Mouse (Mus musculus) ES-Bruce4 (cell line): Measurements from ENCODE around the gene Kif16b. TPM values are rescaled to one million over a fixed set of nuclear protein-coding genes. Genes with fewer than 3 reads are reported as not detected.

Experiments used
- H3K27ac ChIP-seq: 2 replicates; pipeline ENCODE4 v1.5.1; 2012; ENCODE audit warnings: low read length, inconsistent platforms; ENCODE audit not compliant: insufficient read depth
- H3K27me3 ChIP-seq: 2 replicates; pipeline ENCODE4 v1.6.1; 2012; ENCODE audit warnings: mild to moderate bottlenecking, low read length, inconsistent platforms; ENCODE audit not compliant: control insufficient read depth, poor library complexity, insufficient read depth, severe bottlenecking
- H3K36me3 ChIP-seq: 2 replicates; pipeline ENCODE4 v1.6.1; 2012; ENCODE audit warnings: inconsistent platforms, mild to moderate bottlenecking, low read length, moderate library complexity; ENCODE audit not compliant: control insufficient read depth, poor library complexity, insufficient read depth, severe bottlenecking
- H3K4me1 ChIP-seq: one replicate; pipeline ENCODE4 v1.8.1; 2011; ENCODE audit warnings: low read length; ENCODE audit not compliant: control insufficient read depth, insufficient read depth
- H3K4me3 ChIP-seq: 2 replicates; pipeline ENCODE4 v1.5.1; 2011; ENCODE audit warnings: low read depth, mild to moderate bottlenecking, low read length
- H3K9ac ChIP-seq: 2 replicates; pipeline ENCODE4 v1.6.1; 2012; ENCODE audit warnings: low read depth, mild to moderate bottlenecking, inconsistent platforms; ENCODE audit not compliant: poor library complexity, severe bottlenecking
- H3K9me3 ChIP-seq: replicated peaks from 2 replicates; pipeline ENCODE4 v1.6.1; 2012; ENCODE audit warnings: mild to moderate bottlenecking, low read length, inconsistent platforms; ENCODE audit not compliant: control insufficient read depth, poor library complexity, insufficient read depth, severe bottlenecking
- CTCF ChIP-seq: IDR thresholded peaks from one replicate; pipeline ENCODE4 v1.8.1; 2011; ENCODE audit warnings: low read depth, low read length
- EP300 ChIP-seq: IDR thresholded peaks from 2 replicates; pipeline ENCODE4 v1.6.1; 2011; ENCODE audit warnings: low read depth, low read length; ENCODE audit not compliant: insufficient read depth
- POLR2A ChIP-seq: IDR thresholded peaks from one replicate; pipeline ENCODE4 v1.8.1; 2011; ENCODE audit warnings: low read length; ENCODE audit not compliant: insufficient read depth
- polyA plus RNA-seq: library from polyadenylated mRNA; stranded (reverse); fragments of >200 nt; gene quantifications from 2 replicates; pipeline ENCODE4 v1.2.4, GENCODE M21; 2011; ENCODE audit warnings: low read depth; ENCODE audit not compliant: missing spikeins, insufficient read depth, insufficient read length

The Kif16b gene
- polyA plus RNA-seq, 1 experiment, result 14.3 TPM

DNA sequence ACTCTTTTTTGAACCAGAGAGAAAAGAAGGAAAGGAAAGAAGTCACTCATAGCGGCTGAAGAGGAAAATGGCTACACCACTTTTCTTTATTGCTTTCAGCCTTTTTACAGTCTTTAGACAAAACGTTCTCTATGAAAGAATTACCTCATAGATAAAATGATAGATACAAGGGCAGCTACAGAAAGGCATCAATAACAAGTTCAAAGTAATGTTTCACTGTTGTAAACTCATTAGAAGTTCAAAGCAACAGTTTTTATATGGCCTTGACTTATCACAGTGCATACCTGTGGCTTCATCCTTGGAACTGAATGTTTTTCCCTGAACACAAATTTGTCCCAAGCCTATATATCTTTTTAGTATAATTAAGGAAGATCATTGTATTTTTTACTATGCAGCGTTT lies 62.6 kb downstream of the Kif16b start:
- Histone ChIP-seq H3K4me3 (no peak overlapping the region), H3K4me1 (no peaks in the 10 kb centered on the region), H3K36me3 (no peaks in the 10 kb centered on the region), H3K27ac (no peak overlapping the region), H3K27me3 (no peaks in the 10 kb centered on the region), H3K9me3 (no peaks in the 10 kb centered on the region), H3K9ac (no peak overlapping the region)
- TF ChIP-seq POLR2A, result no peak
- TF ChIP-seq CTCF, result no peak
- no peak for TF ChIP-seq EP300

DNA sequence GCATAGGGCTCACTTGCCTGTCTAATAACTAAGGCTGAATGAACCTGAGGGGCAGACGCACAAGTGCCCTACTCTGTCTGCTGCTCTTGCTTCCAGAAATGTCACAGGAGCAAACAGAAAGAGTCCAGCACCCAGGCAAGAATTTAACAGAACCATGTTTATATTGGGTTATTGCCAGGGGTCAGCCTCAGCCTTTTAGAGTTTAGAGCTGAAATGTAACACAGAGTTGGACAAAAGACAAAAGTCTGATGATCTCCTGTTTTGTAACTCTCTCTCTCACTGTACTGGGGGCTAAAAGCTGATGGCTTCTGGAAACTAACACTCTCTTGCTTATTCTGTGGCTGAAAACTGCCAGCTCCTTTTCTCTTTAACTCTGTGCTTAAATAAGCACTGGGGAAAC lies 63.2 kb downstream of the Kif16b start:
- H3K27me3 ChIP-seq, result no peaks in the 10 kb centered on the region
- H3K9ac ChIP-seq, result no peak overlapping the region
- TF ChIP-seq POLR2A (no peak), EP300 (no peak), CTCF (no peak)
- no peaks in the 10 kb centered on the region for H3K4me1 ChIP-seq
- H3K36me3 ChIP-seq, result no peaks in the 10 kb centered on the region
- H3K27ac ChIP-seq, result no peak overlapping the region
- no peaks in the 10 kb centered on the region for H3K9me3 ChIP-seq
- H3K4me3 ChIP-seq, result no peak overlapping the region

DNA sequence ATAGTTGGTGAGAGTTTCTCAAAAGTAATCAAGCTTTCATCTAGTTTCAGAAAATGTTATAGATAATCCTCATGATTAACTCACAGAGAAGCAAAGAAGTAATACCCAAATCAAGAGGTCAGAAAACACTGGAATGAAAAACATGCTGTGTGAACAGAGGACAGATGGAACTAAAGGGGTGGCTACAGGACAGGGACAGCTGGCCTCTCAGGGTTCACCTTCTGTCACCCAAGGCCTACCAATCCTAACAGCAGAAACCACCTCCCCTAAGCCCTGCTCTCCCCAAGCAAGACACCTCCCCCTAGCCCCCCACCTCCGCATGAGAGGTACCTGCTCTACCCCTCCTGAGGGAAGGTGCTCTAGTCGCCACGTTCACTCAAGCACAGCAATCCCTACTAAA lies 66.6 kb downstream of the Kif16b start:
- no peaks in the 10 kb centered on the region for H3K9me3 ChIP-seq
- H3K4me1 ChIP-seq, result no peaks in the 10 kb centered on the region
- no peak overlapping the region for H3K4me3 ChIP-seq
- no peaks in the 10 kb centered on the region for H3K36me3 ChIP-seq
- TF ChIP-seq POLR2A (no peak), EP300 (no peak), CTCF (no peak)
- H3K27me3 ChIP-seq, result no peaks in the 10 kb centered on the region
- no peak overlapping the region for H3K9ac ChIP-seq
- no peak overlapping the region for H3K27ac ChIP-seq

DNA sequence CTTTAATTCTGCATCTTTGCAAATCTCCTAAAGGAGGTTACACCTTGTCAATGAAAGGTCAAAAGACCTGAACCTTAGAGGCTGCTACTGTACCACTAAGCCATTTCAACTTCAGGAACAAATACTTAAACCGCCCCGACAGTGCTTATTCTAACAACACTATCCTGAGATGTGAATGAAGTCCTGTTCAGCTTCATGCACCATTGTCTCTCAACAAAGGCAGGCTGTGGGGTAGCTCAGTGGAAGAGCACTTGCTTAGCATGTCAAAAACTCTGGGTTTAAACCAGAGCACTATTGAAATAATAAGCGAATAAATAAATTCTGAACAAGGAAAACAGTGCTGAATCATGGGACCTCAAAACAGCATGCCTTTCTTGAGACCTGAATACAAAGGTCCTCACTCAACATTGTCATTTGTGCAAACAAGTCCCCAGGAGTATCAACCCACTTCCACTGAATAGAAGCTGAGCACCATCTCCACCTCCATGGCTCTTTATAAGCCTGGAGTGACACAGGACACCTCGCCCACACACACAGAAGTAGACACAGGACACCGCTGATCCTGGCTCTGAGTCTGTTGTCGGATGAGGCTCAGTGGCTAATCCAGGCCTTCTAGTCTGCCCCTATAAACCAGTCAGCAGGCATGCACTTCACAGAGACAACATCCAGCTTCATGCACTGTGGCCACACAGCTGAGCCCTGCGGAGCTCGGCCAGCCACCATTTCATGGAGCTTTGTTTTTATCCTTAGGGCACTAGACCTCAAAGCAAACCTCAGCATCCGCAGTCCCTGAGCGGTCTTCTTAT lies 68.5 kb downstream of the Kif16b start:
- Histone ChIP-seq H3K27ac (no peak overlapping the region), H3K4me3 (no peak overlapping the region), H3K4me1 (no peaks in the 10 kb centered on the region), H3K9me3 (no peaks in the 10 kb centered on the region), H3K27me3 (no peaks in the 10 kb centered on the region), H3K9ac (no peak overlapping the region), H3K36me3 (no peaks in the 10 kb centered on the region)
- TF ChIP-seq POLR2A, result no peak
- TF ChIP-seq CTCF, result no peak
- no peak for TF ChIP-seq EP300

DNA sequence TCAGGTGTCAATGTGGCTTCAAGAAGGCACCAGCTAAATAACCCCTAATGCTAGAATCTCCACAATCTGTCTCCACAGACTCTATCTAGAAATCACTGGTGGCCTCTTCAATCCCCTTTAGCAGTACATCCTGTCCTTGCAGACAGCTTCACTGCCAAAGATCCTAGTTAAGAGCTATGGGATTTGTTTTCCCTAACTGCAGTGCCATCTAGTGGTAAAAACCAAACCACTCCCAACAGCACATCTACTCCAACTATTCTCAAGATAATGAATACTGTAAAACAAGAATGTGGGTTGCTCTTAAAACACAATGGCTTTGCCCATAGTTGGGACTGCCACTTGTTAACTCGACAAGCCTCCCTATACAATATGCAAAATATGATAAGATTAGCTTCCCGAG lies 88.3 kb downstream of the Kif16b start:
- Histone ChIP-seq H3K27ac (no peak overlapping the region), H3K27me3 (no peaks in the 10 kb centered on the region), H3K4me1 (no peaks in the 10 kb centered on the region)

DNA sequence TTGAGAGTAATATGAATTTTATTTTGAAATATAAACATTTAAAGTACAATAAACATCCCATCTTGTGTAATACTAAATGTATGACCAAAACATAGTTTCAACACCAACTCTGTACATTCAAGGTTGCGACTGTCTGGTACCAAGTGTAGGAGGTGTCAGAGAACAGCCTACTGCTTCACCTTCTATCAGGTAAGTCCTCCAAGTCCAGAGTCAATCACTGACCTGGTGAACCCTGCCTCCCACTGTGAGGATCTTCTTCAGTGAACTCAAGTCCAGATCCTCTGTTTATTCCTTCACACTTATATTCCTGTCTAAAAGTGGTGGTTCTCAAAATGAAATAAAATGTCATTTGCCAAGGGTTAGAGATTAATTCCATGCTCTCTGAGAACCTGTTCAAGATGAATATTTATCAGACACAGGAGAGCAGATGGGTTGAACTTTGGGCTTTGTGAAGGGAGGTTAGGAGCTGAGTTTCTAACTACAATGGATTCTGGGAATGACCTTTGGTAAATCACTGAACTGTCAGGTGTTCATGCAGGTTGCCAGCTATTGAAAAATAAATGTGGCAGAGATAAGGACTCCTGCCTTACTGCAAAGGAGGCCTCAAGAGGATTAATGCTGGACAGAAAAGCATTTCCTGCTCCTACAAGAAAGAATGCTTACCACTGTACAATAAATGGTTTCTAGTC lies 97.4 kb downstream of the Kif16b start:
- Histone ChIP-seq H3K4me3 (no peak overlapping the region), H3K9ac (no peak overlapping the region), H3K27ac (no peak overlapping the region), H3K36me3 (no peaks in the 10 kb centered on the region), H3K9me3 (no peaks in the 10 kb centered on the region), H3K4me1 (no peaks in the 10 kb centered on the region), H3K27me3 (no peaks in the 10 kb centered on the region)
- TF ChIP-seq POLR2A (no peak), CTCF (no peak), EP300 (no peak)

More for the DNA sequence above, 88.3 kb downstream of the Kif16b start:
- Histone ChIP-seq H3K4me3 (no peak overlapping the region), H3K9me3 (no peaks in the 10 kb centered on the region), H3K9ac (no peak overlapping the region), H3K36me3 (no peaks in the 10 kb centered on the region)
- no peak for TF ChIP-seq POLR2A
- no peak for TF ChIP-seq EP300
- TF ChIP-seq CTCF, result no peak
